ENCODE assay signal across 9 mouse cellular contexts in genomic region chr11:74989047-74989446, GRCm38 (mm10).
DNase-seq lines count a peak whose midpoint lies in the region; ATAC-seq lines count a peak whose summit lies in the region.
"Had no signal": no experiment of that assay in that cellular context is flagged by ENCODE, and none has a peak within 500 bp of the region (broad histone marks: within the 10 kb centered on the region; RNA-seq: fewer than 3 reads in every experiment).

No protein-coding gene starts in this region.

- no peak overlapping the region for H3K9ac ChIP-seq in embryonic facial prominence, embryonic 14.5 days (ENCODE audit: low read depth, low read length)
- H3K9ac ChIP-seq in heart, embryonic 15.5 days, result no peak overlapping the region

- peaks cover 3% of the 10 kb centered on the region; the same call in 1 of the 2 replicates for H3K4me1 ChIP-seq in embryonic facial prominence, embryonic 14.5 days (ENCODE audit: control insufficient read depth, insufficient read depth, low read length)
- H3K4me1 ChIP-seq in heart, embryonic 15.5 days (replicated peaks), result peaks cover 37% of the 10 kb centered on the region
- no peaks in the 10 kb centered on the region for H3K4me1 ChIP-seq in forebrain, embryonic 10.5 days

- peaks cover 12% of the 10 kb centered on the region; the same call in 1 of the 2 replicates for H3K36me3 ChIP-seq in embryonic facial prominence, embryonic 14.5 days (ENCODE audit: control insufficient read depth, insufficient read depth, low read length)
- H3K36me3 ChIP-seq in heart, embryonic 15.5 days, result 0 out of 2 replicates have a peak, but pooled peaks cover 4% of the 10 kb centered on the region
- H3K36me3 ChIP-seq in forebrain, embryonic 10.5 days (replicated peaks), result peaks cover 42% of the 10 kb centered on the region

- WGBS in embryonic facial prominence, embryonic 14.5 days, result 49% methylated on average over 2 of the region's 2 CpGs
- WGBS in heart, embryonic 15.5 days, result 54% methylated on average over 2 of the region's 2 CpGs
- WGBS in forebrain, embryonic 10.5 days, result 69% methylated on average over 2 of the region's 2 CpGs

- H3K4me3 ChIP-seq in embryonic facial prominence, embryonic 14.5 days (ENCODE audit: low read depth, low read length), result no peak overlapping the region
- H3K4me3 ChIP-seq in heart, embryonic 15.5 days, result no peak overlapping the region
- H3K4me3 ChIP-seq in forebrain, embryonic 10.5 days, result no peak overlapping the region
- H3K4me3 ChIP-seq: erythroblast, embryonic 14.5 days had no signal

- H3K27ac ChIP-seq in embryonic facial prominence, embryonic 14.5 days (replicated peaks; ENCODE audit: low read depth, low read length), result peak overlapping the region; percentile 57
- H3K27ac ChIP-seq in heart, embryonic 15.5 days, result peak overlapping the region; percentile 54
- H3K27ac ChIP-seq in forebrain, embryonic 10.5 days, result no peak overlapping the region

- H3K27me3 ChIP-seq in embryonic facial prominence, embryonic 14.5 days (replicated peaks; ENCODE audit: control insufficient read depth, insufficient read depth, low read length), result no peaks in the 10 kb centered on the region
- H3K27me3 ChIP-seq in heart, embryonic 15.5 days, result no peaks in the 10 kb centered on the region
- H3K27me3 ChIP-seq in forebrain, embryonic 10.5 days (ENCODE audit: poor library complexity, severe bottlenecking), result no peaks in the 10 kb centered on the region

- DNase-seq in MN1 (ENCODE audit: low spot score), result peak; percentile 8
- peak; percentile 32 for DNase-seq in embryonic facial prominence, embryonic 14.5 days (ENCODE audit: low spot score)
- DNase-seq in lung, adult 18-20 months, result peak; percentile 54 to 69
- DNase-seq in retina, embryonic 14.5 days (ENCODE audit: low spot score), result no peak
- DNase-seq in cerebellum, adult 18-20 months, result no peak
- no peak for DNase-seq in forebrain, embryonic 10.5 days (ENCODE audit: extremely low spot score, low spot score)

- no peaks in the 10 kb centered on the region for H3K9me3 ChIP-seq in embryonic facial prominence, embryonic 14.5 days (ENCODE audit: control insufficient read depth, low read length)
- no peaks in the 10 kb centered on the region for H3K9me3 ChIP-seq in heart, embryonic 15.5 days (replicated peaks)
- no peaks in the 10 kb centered on the region for H3K9me3 ChIP-seq in forebrain, embryonic 10.5 days

- no peak overlapping the region for H3K4me2 ChIP-seq in embryonic facial prominence, embryonic 14.5 days (ENCODE audit: low read depth, low read length)
- H3K4me2 ChIP-seq in heart, embryonic 15.5 days, result no peak overlapping the region

- no peak for ATAC-seq in embryonic facial prominence, embryonic 14.5 days (ENCODE audit: low read depth)
- 0 out of 2 replicates have a peak, but pooled peaks have one; percentile 31 for ATAC-seq in heart, embryonic 15.5 days (replicated peaks; ENCODE audit: insufficient number of reproducible peaks, insufficient read depth, low FRiP score, low read depth)
- no peak for ATAC-seq in megakaryocyte, adult 5-6 weeks (ENCODE audit: poor library complexity, severe bottlenecking)

Comparison
In these comparisons a context has a peak if more than half of its experiments do, and no peak if none do; other contexts are left out.
1. DNase-seq: peak in MN1 (single experiment), embryonic facial prominence, embryonic 14.5 days (single experiment) and lung, adult 18-20 months (2 of 2); none in retina, embryonic 14.5 days (single experiment), cerebellum, adult 18-20 months (0 of 2) and forebrain, embryonic 10.5 days (single experiment).